8 mouse cellular contexts compared by ENCODE assay signal in the genomic region with DNA sequence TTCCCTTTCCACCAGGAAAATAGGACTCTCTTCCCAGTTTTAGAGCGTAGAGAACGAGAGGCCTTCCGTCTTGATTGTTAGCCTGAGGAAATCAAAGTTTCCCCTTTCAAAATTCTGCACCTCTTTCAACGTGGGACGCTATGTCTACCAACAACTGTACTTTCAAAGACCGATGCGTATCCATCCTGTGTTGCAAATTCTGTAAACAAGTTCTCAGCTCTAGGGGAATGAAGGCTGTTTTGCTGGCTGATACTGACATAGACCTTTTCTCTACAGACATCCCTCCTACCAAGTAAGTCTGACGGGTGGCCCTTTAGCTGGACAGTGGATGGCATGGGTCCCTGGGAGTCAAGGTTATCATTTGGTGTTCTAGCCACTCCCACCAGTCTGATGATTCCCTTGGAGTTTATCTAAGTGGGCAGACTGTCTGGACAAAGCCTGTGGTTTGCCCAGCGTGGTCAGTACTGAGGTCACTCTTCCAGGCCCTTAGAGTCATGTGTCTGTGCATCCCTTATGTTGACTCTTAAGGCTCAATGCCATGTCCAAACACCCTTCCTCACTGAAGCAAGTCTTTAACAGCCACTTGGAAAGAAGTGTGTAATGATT. TPM values are rescaled to one million over a fixed set of nuclear protein-coding genes. Genes with fewer than 3 reads are reported as not detected.
A peak's percentile ranks its signal among the peaks of the same experiment; 100 is the strongest.
DNase-seq lines count a peak whose midpoint lies in the region; ATAC-seq and TF ChIP-seq lines count a peak whose summit lies in the region.

No protein-coding gene starts in this region.

- no peak for TF ChIP-seq CTCF in liver, adult 2 months (IDR thresholded peaks at IDR 0.05; ENCODE audit: low read depth, low read length)

- 4% methylated on average over 9 of the region's 9 CpGs for whole genome bisulfite sequencing in forebrain, embryonic 11.5 days
- 1% methylated on average over 9 of the region's 9 CpGs for WGBS in liver, adult 2 months

- no peaks in the 10 kb centered on the region for H3K9me3 ChIP-seq in erythroblast, embryonic 14.5 days (ENCODE audit: control insufficient read depth, low read length)
- H3K9me3 ChIP-seq in forebrain, embryonic 11.5 days (ENCODE audit: control insufficient read depth, low read length): no peaks in the 10 kb centered on the region

- peaks cover 5% of the 10 kb centered on the region for H3K36me3 ChIP-seq in erythroblast, embryonic 14.5 days (ENCODE audit: control insufficient read depth)
- H3K36me3 ChIP-seq in forebrain, embryonic 11.5 days (ENCODE audit: control insufficient read depth, insufficient read depth, low read length): no peaks in the 10 kb centered on the region
- H3K36me3 ChIP-seq in liver, adult 2 months (ENCODE audit: control insufficient read depth, insufficient read depth, low read length): no peaks in the 10 kb centered on the region
- no peaks in the 10 kb centered on the region for H3K36me3 ChIP-seq in splenic B cell, adult 2 months (ENCODE audit: control insufficient read depth, insufficient read depth, low read length, poor library complexity, severe bottlenecking)

- TF ChIP-seq POLR2A in liver, adult 2 months (IDR thresholded peaks at IDR 0.05; ENCODE audit: extremely low read depth, insufficient read depth, low read length): no peak

- peak overlapping the region; percentile 67 for H3K4me2 ChIP-seq in forebrain, embryonic 11.5 days (ENCODE audit: low read depth, low read length, severe bottlenecking)

- H3K4me3 ChIP-seq in erythroblast, embryonic 14.5 days (replicated peaks): peak overlapping the region; percentile 96
- H3K4me3 ChIP-seq in forebrain, embryonic 11.5 days (ENCODE audit: low read depth, low read length): peak overlapping the region; percentile 80
- H3K4me3 ChIP-seq in liver, adult 2 months (ENCODE audit: insufficient read depth, low read depth, low read length): peak overlapping the region; percentile 87

- DNase-seq in CD4-positive helper T cell, adult 2 months (ENCODE audit: low read depth, low spot score): peak; percentile 22
- DNase-seq in forebrain, embryonic 11.5 days (ENCODE audit: low spot score): no peak
- peak; percentile 72 for DNase-seq in liver, adult 2 months (ENCODE audit: extremely low read depth, low read depth, low spot score)
- peak; percentile 11 for DNase-seq in splenic B cell, adult 2 months (ENCODE audit: low read depth, low spot score)
- DNase-seq in spleen, postnatal 14 days (ENCODE audit: low spot score in 2 of 2): no peak
- DNase-seq in adrenal gland, postnatal 25 days: no peak

- peaks cover 15% of the 10 kb centered on the region; the same call in 1 of the 2 replicates for H3K79me2 ChIP-seq in liver, adult 2 months (ENCODE audit: control insufficient read depth, insufficient read depth, low read length)

- H3K27ac ChIP-seq in forebrain, embryonic 11.5 days (ENCODE audit: low read depth, low read length): peak overlapping the region; percentile 90; the same call in 1 of the 2 replicates
- peak overlapping the region; percentile 46 for H3K27ac ChIP-seq in liver, adult 2 months (replicated peaks; ENCODE audit: insufficient read depth, low read depth, low read length)

- peaks cover 57% of the 10 kb centered on the region for H3K4me1 ChIP-seq in erythroblast, embryonic 14.5 days (ENCODE audit: control insufficient read depth)
- peaks cover 12% of the 10 kb centered on the region for H3K4me1 ChIP-seq in forebrain, embryonic 11.5 days (replicated peaks; ENCODE audit: control insufficient read depth, insufficient read depth, low read length)
- peaks cover 7% of the 10 kb centered on the region for H3K4me1 ChIP-seq in liver, adult 2 months (ENCODE audit: control insufficient read depth, insufficient read depth, low read length)

- ATAC-seq in erythroblast, adult 5-6 weeks (replicated peaks; ENCODE audit: low FRiP score, poor library complexity, severe bottlenecking): no peak
- no peak for ATAC-seq in forebrain, embryonic 11.5 days (replicated peaks; ENCODE audit: low FRiP score)

- H3K27me3 ChIP-seq in erythroblast, embryonic 14.5 days (ENCODE audit: control insufficient read depth): peaks cover 12% of the 10 kb centered on the region
- H3K27me3 ChIP-seq in forebrain, embryonic 11.5 days (ENCODE audit: control insufficient read depth, insufficient read depth, low read length): no peaks in the 10 kb centered on the region
- no peaks in the 10 kb centered on the region for H3K27me3 ChIP-seq in liver, adult 2 months (ENCODE audit: control insufficient read depth, insufficient read depth, low read length)
- H3K27me3 ChIP-seq in splenic B cell, adult 2 months (ENCODE audit: control insufficient read depth, insufficient read depth, low read length, poor library complexity, severe bottlenecking): no peaks in the 10 kb centered on the region

- H3K9ac ChIP-seq in forebrain, embryonic 11.5 days (ENCODE audit: low read length): peak overlapping the region; percentile 76
- peak overlapping the region; percentile 21; the same call in 1 of the 2 replicates for H3K9ac ChIP-seq in liver, adult 2 months (ENCODE audit: low read depth, low read length)

RNA-seq across cellular contexts. Expression of a gene that starts 1.0 kb away (rescaled TPM):
- 0.11 and 0.15 TPM in 2 replicates for polyA plus RNA-seq in erythroblast, embryonic 14.5 days (2012)
- total RNA-seq in erythroblast, adult 5-6 weeks (2015; ENCODE audit: low replicate concordance): 3.1 TPM in 1 of 2 replicates, not detected in the other
- 0.43 TPM in 1 of 2 replicates, not detected in the other for total RNA-seq in erythroblast, adult 5-6 weeks (2017; ENCODE audit: low replicate concordance)
- polyA plus RNA-seq in forebrain, embryonic 11.5 days (2014; fragmentation: Nextera tagmentation; extraction: Ambion mirVana): 5.6 and 5.9 TPM in 2 replicates
- total RNA-seq in liver, adult 2 months (2014; rRNA removed): 0.65 and 1.0 TPM in 2 replicates
- polyA plus RNA-seq in liver, adult 2 months (2012; rRNA removed): 0.19 and 0.24 TPM in 2 replicates
- 1.4 and 1.9 TPM in 2 replicates for total RNA-seq in adrenal gland, postnatal 25 days (2021)

RNA-seq across cellular contexts. Expression of a gene that starts 1.5 kb away (rescaled TPM):
- polyA plus RNA-seq in erythroblast, embryonic 14.5 days (2012): 0.37 and 0.38 TPM in 2 replicates
- 16.7 and 20.7 TPM in 2 replicates for total RNA-seq in erythroblast, adult 5-6 weeks (2015; ENCODE audit: low replicate concordance)
- 9.9 and 16.5 TPM in 2 replicates for total RNA-seq in erythroblast, adult 5-6 weeks (2017; ENCODE audit: low replicate concordance)
- 19.4 and 24.8 TPM in 2 replicates for polyA plus RNA-seq in forebrain, embryonic 11.5 days (2014; fragmentation: Nextera tagmentation; extraction: Ambion mirVana)
- total RNA-seq in liver, adult 2 months (2014; rRNA removed): 6.6 and 10.6 TPM in 2 replicates
- polyA plus RNA-seq in liver, adult 2 months (2012; rRNA removed): 5.8 and 7.4 TPM in 2 replicates
- 29.5 and 37.2 TPM in 2 replicates for total RNA-seq in adrenal gland, postnatal 25 days (2021)

Comparison
In these comparisons a context has a peak if more than half of its experiments do, and no peak if none do; other contexts are left out.
1. DNase-seq: peak in CD4-positive helper T cell, adult 2 months (single experiment), liver, adult 2 months (single experiment) and splenic B cell, adult 2 months (single experiment); none in forebrain, embryonic 11.5 days (single experiment), spleen, postnatal 14 days (0 of 2) and adrenal gland, postnatal 25 days (single experiment).
2. Peak in every context shown above with its lines, with median percentiles within 50 percentile points of each other: H3K4me3 ChIP-seq.